Mouse (Mus musculus): ENCODE results near the gene 9430097D07Rik. TPM values are rescaled to one million over a fixed set of nuclear protein-coding genes. Genes with fewer than 3 reads are reported as not detected.

9430097D07Rik gene
- polyA plus RNA-seq, 1 experiment from 2014 or later: 0.08 TPM

DNA sequence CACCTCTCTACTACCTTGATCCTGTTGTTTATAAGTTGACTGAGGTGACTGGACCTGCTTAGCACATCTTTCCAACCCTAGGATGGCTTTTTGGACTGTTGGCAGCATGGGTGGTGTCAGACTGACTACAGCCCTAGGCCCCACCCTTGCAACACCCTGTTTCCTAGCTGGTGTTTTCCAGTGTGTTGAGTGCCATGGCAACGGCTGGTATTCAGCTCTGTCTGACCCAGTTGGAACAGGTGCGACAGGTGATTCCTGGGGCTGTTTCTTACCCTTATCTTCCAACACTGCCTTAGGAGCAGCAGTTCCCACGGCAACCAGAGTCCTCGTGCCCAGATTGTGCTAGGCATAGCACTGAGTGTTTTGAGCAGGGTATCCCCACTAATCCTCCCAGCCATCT is 37.0 kb downstream of the 9430097D07Rik start:
- no peak overlapping the region for H3K27ac ChIP-seq
- H3K9ac ChIP-seq (ENCODE audit: low read depth, low read length): no peak overlapping the region
- ATAC-seq (replicated peaks; ENCODE audit: low FRiP score, low read depth) (no peak), DNase-seq (ENCODE audit: low spot score) (no peak)
- WGBS: 71% methylated on average over 4 of the region's 4 CpGs
- no peaks in the 10 kb centered on the region for H3K27me3 ChIP-seq (ENCODE audit: insufficient read depth, low read length)
- H3K36me3 ChIP-seq (ENCODE audit: insufficient read depth, low read length): 0 out of 2 replicates have a peak, but pooled peaks cover 2% of the 10 kb centered on the region
- H3K4me2 ChIP-seq (ENCODE audit: low read length): peak overlapping the region; percentile 86
- H3K4me1 ChIP-seq (replicated peaks; ENCODE audit: insufficient read depth, low read length): peaks cover 31% of the 10 kb centered on the region
- TF ChIP-seq CTCF (IDR thresholded peaks at IDR 0.05; ENCODE audit: low read depth): no peak
- no peaks in the 10 kb centered on the region for H3K9me3 ChIP-seq (replicated peaks; ENCODE audit: low read length)
- no peak overlapping the region for H3K4me3 ChIP-seq (replicated peaks; ENCODE audit: low read depth, low read length)

DNA sequence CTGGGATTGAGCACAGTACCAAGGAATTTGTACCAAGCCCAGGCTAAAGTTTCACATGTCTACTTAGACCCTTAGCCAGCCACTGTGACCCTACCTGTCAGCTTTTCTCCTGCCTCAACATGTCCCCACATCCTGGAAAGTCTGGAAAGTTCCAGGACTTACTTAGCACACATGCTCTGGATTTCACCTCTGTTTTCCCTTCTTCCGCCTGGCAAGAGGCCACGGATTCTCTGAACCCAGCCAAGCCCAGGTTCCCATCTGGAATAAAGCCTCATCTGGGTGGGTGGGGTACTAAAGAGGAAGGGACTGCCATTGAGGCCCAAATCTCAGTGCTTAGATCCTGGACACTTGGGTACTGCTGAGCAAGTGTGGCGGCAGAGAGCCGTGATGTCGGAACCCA is 37.5 kb downstream of the 9430097D07Rik start:
- H3K27me3 ChIP-seq (ENCODE audit: insufficient read depth, low read length): no peaks in the 10 kb centered on the region
- no peak overlapping the region for H3K4me3 ChIP-seq (replicated peaks; ENCODE audit: low read depth, low read length)
- H3K4me2 ChIP-seq (ENCODE audit: low read length): peak overlapping the region; percentile 86
- no peak for ATAC-seq (replicated peaks; ENCODE audit: low FRiP score, low read depth)
- H3K9me3 ChIP-seq (replicated peaks; ENCODE audit: low read length): no peaks in the 10 kb centered on the region
- TF ChIP-seq CTCF (IDR thresholded peaks at IDR 0.05; ENCODE audit: low read depth): no peak
- 0 out of 2 replicates have a peak, but pooled peaks cover 2% of the 10 kb centered on the region for H3K36me3 ChIP-seq (ENCODE audit: insufficient read depth, low read length)
- H3K4me1 ChIP-seq (replicated peaks; ENCODE audit: insufficient read depth, low read length): peaks cover 27% of the 10 kb centered on the region
- WGBS: 67% methylated on average over 5 of the region's 5 CpGs
- DNase-seq (ENCODE audit: low spot score): no peak
- H3K9ac ChIP-seq (ENCODE audit: low read depth, low read length): no peak overlapping the region
- H3K27ac ChIP-seq: peak overlapping the region; percentile 98; the same call in 1 of the 2 replicates

DNA sequence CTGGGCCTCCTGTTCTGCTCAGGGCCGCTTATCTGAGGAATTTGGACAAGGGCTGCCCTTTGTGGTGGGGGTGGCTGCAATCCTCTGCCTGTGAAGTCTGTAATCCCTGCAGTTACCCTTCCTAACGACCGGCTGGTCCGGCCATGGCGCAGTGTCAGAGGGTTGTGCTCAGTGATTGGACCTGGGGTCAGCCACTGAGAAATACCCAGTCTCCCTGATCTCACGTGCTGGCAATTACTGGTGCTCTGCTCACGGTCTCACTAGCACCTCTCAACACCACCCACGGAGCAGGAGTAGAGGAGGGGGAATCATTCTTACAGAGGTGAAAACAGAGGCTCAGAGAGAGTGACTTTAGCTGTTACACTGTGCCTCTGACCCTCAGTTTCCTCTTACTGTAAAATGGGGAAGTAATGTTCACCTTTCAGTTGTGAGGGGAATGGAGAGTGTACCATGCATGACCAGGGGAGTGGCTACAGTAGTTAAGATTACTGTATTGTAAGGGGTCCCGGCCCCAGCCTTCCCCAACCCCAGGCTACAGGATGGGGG is 38.1 kb downstream of the 9430097D07Rik start:
- peak; percentile 19 for DNase-seq (ENCODE audit: low spot score)
- peak overlapping the region; percentile 80 for H3K4me3 ChIP-seq (replicated peaks; ENCODE audit: low read depth, low read length)
- no peak for ATAC-seq (replicated peaks; ENCODE audit: low FRiP score, low read depth)
- 0 out of 2 replicates have a peak, but pooled peaks cover 2% of the 10 kb centered on the region for H3K36me3 ChIP-seq (ENCODE audit: insufficient read depth, low read length)
- peak overlapping the region; percentile 98 for H3K27ac ChIP-seq
- no peak for TF ChIP-seq CTCF (IDR thresholded peaks at IDR 0.05; ENCODE audit: low read depth)
- H3K9ac ChIP-seq (ENCODE audit: low read depth, low read length): peak overlapping the region; percentile 94; the same call in 1 of the 2 replicates
- WGBS: 13% methylated on average over 9 of the region's 9 CpGs
- H3K4me2 ChIP-seq (ENCODE audit: low read length): peak overlapping the region; percentile 86
- H3K9me3 ChIP-seq (replicated peaks; ENCODE audit: low read length): no peaks in the 10 kb centered on the region
- no peaks in the 10 kb centered on the region for H3K27me3 ChIP-seq (ENCODE audit: insufficient read depth, low read length)
- H3K4me1 ChIP-seq (replicated peaks; ENCODE audit: insufficient read depth, low read length): peaks cover 26% of the 10 kb centered on the region

DNA sequence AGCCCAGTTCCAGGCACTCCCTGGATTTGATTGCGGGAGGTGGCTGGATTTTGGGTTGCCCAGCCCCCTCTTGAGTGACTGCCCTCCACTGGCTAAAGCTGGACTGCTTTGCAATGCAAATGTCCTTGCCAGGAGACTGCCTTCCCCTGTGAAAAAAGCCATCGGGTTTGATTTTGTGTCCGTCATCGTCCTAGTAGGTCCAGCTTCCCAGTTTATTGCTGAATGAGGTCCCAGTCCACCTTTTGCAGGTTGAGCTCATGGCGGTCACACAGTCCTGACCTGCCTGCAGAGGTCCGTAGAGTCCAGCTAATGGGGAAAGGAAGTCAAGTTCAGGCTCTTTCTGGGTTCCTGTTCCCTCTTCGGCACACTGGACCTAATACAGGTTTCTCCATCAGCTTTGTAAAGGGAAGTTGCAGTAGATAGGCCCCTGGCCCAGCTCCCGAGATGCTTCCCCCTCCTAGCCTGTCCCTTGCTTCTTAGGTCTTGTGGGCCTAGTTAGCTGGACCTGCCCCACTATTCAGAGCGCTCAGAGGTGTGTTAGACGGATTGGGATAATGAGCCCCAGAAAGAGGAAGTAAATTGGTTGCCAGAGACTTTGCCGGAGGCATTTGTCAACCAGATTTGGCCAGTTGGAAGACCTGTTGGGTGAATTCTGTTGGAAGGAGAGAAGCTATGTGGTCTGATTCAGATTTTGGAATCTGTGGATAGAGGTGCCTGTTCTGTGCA is 38.7 kb downstream of the 9430097D07Rik start:
- DNase-seq (ENCODE audit: low spot score) (peak; percentile 60), ATAC-seq (replicated peaks; ENCODE audit: low FRiP score, low read depth) (no peak)

DNA sequence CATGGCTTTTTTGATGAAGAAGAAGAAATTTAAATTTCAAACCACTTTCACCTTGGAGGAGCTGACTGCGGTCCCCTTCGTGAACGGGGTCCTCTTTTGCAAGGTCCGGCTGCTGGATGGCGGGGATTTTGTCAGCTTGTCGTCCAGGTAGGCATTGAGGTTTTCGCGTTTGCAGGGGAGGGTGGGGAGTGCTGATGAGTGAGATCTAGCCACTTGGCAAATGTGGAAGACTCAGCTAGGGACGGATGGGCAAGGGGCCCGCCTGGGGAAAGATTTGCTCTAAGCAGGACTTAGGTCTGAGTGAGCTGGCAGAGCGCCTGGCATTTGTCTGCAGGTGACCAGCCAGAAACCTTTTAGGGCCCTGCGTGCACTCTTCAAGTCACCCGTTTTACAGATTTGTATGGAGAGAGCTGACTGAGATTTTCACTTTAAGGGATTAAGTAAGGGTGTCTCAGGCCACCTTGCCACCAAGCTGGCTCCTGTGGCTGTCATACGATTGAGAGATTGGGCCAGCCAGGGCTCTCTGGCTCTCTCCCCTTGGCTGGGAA is 39.3 kb downstream of the 9430097D07Rik start:
- no peaks in the 10 kb centered on the region for H3K9me3 ChIP-seq (replicated peaks; ENCODE audit: low read length)
- H3K36me3 ChIP-seq (ENCODE audit: insufficient read depth, low read length): no peaks in the 10 kb centered on the region
- peak overlapping the region; percentile 98 for H3K27ac ChIP-seq
- peak overlapping the region; percentile 86 for H3K4me2 ChIP-seq (ENCODE audit: low read length)
- peaks cover 22% of the 10 kb centered on the region for H3K4me1 ChIP-seq (replicated peaks; ENCODE audit: insufficient read depth, low read length)
- no peak for TF ChIP-seq CTCF (IDR thresholded peaks at IDR 0.05; ENCODE audit: low read depth)
- DNase-seq (ENCODE audit: low spot score) (peak; percentile 33), ATAC-seq (replicated peaks; ENCODE audit: low FRiP score, low read depth) (no peak)
- H3K27me3 ChIP-seq (ENCODE audit: insufficient read depth, low read length): no peaks in the 10 kb centered on the region
- WGBS: 1% methylated on average over 14 of the region's 14 CpGs
- H3K9ac ChIP-seq (ENCODE audit: low read depth, low read length): peak overlapping the region; percentile 94
- H3K4me3 ChIP-seq (replicated peaks; ENCODE audit: low read depth, low read length): peak overlapping the region; percentile 80

More for the DNA sequence above, 38.7 kb downstream of the 9430097D07Rik start:
- Histone ChIP-seq H3K4me2 (ENCODE audit: low read length) (peak overlapping the region; percentile 86), H3K36me3 (ENCODE audit: insufficient read depth, low read length) (0 out of 2 replicates have a peak, but pooled peaks cover 2% of the 10 kb centered on the region), H3K9ac (ENCODE audit: low read depth, low read length) (peak overlapping the region; percentile 94), H3K9me3 (replicated peaks; ENCODE audit: low read length) (no peaks in the 10 kb centered on the region), H3K4me1 (replicated peaks; ENCODE audit: insufficient read depth, low read length) (peaks cover 26% of the 10 kb centered on the region), H3K4me3 (replicated peaks; ENCODE audit: low read depth, low read length) (peak overlapping the region; percentile 80), H3K27me3 (ENCODE audit: insufficient read depth, low read length) (no peaks in the 10 kb centered on the region), H3K27ac (peak overlapping the region; percentile 98)
- TF ChIP-seq CTCF (IDR thresholded peaks at IDR 0.05; ENCODE audit: low read depth): peak; percentile 48
- 8% methylated on average over 11 of the region's 11 CpGs for WGBS

DNA sequence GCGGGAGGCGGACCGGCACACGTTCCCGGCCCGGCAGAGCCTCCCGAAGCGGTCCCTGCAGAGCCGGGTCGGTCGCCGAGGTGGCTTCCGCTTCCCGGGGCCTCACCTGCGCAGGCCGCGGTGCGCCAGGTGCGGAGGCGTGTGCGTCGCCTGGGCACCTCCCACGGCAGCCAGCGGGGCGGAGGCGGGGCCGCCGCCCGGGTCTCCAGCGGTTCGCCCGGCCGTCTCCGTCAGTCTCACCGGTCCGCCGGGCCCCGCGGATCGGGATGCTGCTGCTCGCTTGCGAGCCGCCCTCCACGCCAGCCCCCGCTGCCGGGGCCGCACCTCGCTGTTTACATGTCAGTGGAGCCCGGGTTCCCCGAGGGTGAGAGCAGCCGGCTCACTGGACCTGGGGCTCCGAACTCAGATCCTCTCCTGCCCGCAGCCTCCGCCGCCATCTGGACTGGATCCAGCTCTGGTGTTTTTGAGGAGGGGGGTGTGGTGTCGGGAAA is 39.9 kb downstream of the 9430097D07Rik start:
- H3K4me2 ChIP-seq (ENCODE audit: low read length): peak overlapping the region; percentile 86
- H3K27me3 ChIP-seq (ENCODE audit: insufficient read depth, low read length): no peaks in the 10 kb centered on the region
- no peaks in the 10 kb centered on the region for H3K9me3 ChIP-seq (replicated peaks; ENCODE audit: low read length)
- no peak for TF ChIP-seq CTCF (IDR thresholded peaks at IDR 0.05; ENCODE audit: low read depth)
- DNase-seq (ENCODE audit: low spot score): peak; percentile 53
- peaks cover 22% of the 10 kb centered on the region for H3K4me1 ChIP-seq (replicated peaks; ENCODE audit: insufficient read depth, low read length)
- peak overlapping the region; percentile 80 for H3K4me3 ChIP-seq (replicated peaks; ENCODE audit: low read depth, low read length)
- H3K36me3 ChIP-seq (ENCODE audit: insufficient read depth, low read length): no peaks in the 10 kb centered on the region
- peak; percentile 72 for ATAC-seq (replicated peaks; ENCODE audit: low FRiP score, low read depth)
- under 1% methylated on average over 42 of the region's 56 CpGs for WGBS
- peak overlapping the region; percentile 94 for H3K9ac ChIP-seq (ENCODE audit: low read depth, low read length)
- peak overlapping the region; percentile 98 for H3K27ac ChIP-seq
